Mouse (Mus musculus): ENCODE data around the gene Dmbx1. TPM values are rescaled to one million over a fixed set of nuclear protein-coding genes. Genes with fewer than 3 reads are reported as not detected.

The Dmbx1 gene
- total and polyA plus RNA-seq, 3 experiments, result not detected

DNA sequence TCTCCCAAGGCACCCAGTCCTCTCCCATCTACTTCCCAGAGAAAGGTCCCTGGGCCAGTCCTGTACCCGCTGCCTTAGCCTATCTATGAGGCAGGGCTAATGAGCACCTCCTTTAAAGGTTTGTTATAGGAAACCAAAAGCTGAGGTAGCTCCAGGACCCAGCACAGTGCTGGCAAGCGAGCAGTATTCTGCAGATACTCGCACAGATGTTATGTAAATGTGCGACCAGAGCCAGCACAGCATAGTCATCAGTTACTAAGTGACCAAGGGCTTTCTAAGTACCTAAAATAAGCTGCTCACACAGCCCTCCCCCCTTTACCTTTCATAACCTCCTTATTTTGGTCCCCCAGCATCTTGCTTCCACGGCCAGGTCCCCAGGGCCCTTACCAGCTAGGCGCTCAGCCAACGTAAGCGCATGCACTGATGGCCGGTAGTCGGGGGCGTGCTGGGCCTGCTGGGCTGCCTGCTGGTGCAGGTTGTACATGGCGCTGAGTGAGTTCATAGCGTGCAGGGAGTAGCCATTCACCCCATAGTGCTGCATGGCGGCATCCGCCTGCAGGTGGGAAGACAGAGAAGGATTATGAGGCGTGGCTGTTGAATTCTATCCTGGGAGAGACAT is 16.4 kb downstream of the Dmbx1 start:
- no peak overlapping the region for H3K9ac ChIP-seq (ENCODE audit: low read depth, low read length)
- no peaks in the 10 kb centered on the region for H3K79me2 ChIP-seq (replicated peaks; ENCODE audit: control insufficient read depth, insufficient read depth, low read length)
- H3K36me3 ChIP-seq (ENCODE audit: control insufficient read depth, insufficient read depth, low read length), result no peaks in the 10 kb centered on the region
- intact Hi-C loops (cut with DNase I), result no loop called here
- TF ChIP-seq CTCF (IDR thresholded peaks at IDR 0.05), result no peak
- no peak for TF ChIP-seq POLR2A (IDR thresholded peaks at IDR 0.05; ENCODE audit: insufficient read depth, low read depth, low read length)
- TF ChIP-seq EP300 (IDR thresholded peaks at IDR 0.05; ENCODE audit: insufficient read depth, low read depth, low read length), result no peak
- WGBS, result 56% methylated on average over 16 of the region's 16 CpGs
- DNase-seq, result no peak
- no peaks in the 10 kb centered on the region for H3K4me1 ChIP-seq (ENCODE audit: control insufficient read depth, insufficient read depth, low read length)
- no peak overlapping the region for H3K27ac ChIP-seq
- H3K27me3 ChIP-seq (ENCODE audit: control insufficient read depth, insufficient read depth, low read length), result peaks cover 3% of the 10 kb centered on the region; the same call in 1 of the 2 replicates
- H3K4me3 ChIP-seq, result no peak overlapping the region

DNA sequence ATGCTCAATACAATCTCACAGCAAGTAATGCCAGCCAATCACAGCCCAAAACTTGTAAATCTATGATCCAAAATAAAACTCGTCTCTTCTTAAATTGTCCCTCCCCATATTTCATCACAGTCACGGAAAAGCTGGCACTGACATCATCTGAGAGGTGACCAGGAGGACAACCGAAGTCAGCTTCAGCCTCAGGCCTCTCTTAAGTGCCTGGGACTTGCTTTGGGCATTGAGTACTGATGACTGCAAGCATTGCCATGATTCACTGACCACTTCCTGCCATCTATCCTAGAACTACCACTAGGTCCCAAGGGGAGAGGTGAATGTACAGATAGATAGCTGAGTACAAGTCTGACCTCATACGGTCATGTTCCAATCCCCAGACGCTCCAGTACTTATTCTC is 17.0 kb downstream of the Dmbx1 start:
- H3K4me1 ChIP-seq (ENCODE audit: control insufficient read depth, insufficient read depth, low read length), result no peaks in the 10 kb centered on the region
- H3K79me2 ChIP-seq (replicated peaks; ENCODE audit: control insufficient read depth, insufficient read depth, low read length), result no peaks in the 10 kb centered on the region
- intact Hi-C loops (cut with DNase I), result no loop called here
- H3K27me3 ChIP-seq (ENCODE audit: control insufficient read depth, insufficient read depth, low read length), result peaks cover 5% of the 10 kb centered on the region
- DNase-seq, result no peak
- no peak overlapping the region for H3K4me3 ChIP-seq
- TF ChIP-seq CTCF (IDR thresholded peaks at IDR 0.05) (no peak), POLR2A (IDR thresholded peaks at IDR 0.05; ENCODE audit: insufficient read depth, low read depth, low read length) (no peak), EP300 (IDR thresholded peaks at IDR 0.05; ENCODE audit: insufficient read depth, low read depth, low read length) (no peak)
- no peak overlapping the region for H3K9ac ChIP-seq (ENCODE audit: low read depth, low read length)
- WGBS, result 68% methylated on average over 5 of the region's 5 CpGs
- no peaks in the 10 kb centered on the region for H3K36me3 ChIP-seq (ENCODE audit: control insufficient read depth, insufficient read depth, low read length)
- H3K27ac ChIP-seq, result no peak overlapping the region

DNA sequence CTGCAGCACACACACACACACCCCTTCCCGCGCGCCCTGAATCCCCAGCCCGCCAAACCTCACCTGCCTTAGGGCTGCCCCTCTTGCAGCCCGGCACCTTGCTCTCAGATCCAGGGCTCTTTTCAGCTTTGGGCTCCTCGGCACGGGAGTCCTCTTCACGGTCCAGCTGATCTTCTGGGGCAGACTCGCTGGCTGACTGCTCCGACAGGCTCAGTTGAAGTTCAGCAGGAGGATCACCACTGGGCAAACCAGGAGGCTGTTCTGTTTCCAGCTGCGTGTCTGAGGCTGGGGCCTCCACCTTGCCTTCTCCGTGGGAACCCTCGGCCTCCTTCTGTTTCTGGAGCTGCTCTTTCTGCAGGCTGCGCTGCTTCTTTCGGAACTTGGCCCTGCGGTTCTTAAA is 19.8 kb downstream of the Dmbx1 start:
- TF ChIP-seq CTCF (IDR thresholded peaks at IDR 0.05), result no peak
- no peak for TF ChIP-seq POLR2A (IDR thresholded peaks at IDR 0.05; ENCODE audit: insufficient read depth, low read depth, low read length)
- TF ChIP-seq EP300 (IDR thresholded peaks at IDR 0.05; ENCODE audit: insufficient read depth, low read depth, low read length), result no peak
- intact Hi-C loops (cut with DNase I), result no loop called here
- H3K27ac ChIP-seq, result no peak overlapping the region
- peaks cover 5% of the 10 kb centered on the region for H3K27me3 ChIP-seq (ENCODE audit: control insufficient read depth, insufficient read depth, low read length)
- no peaks in the 10 kb centered on the region for H3K36me3 ChIP-seq (ENCODE audit: control insufficient read depth, insufficient read depth, low read length)
- H3K79me2 ChIP-seq (replicated peaks; ENCODE audit: control insufficient read depth, insufficient read depth, low read length), result no peaks in the 10 kb centered on the region
- no peaks in the 10 kb centered on the region for H3K4me1 ChIP-seq (ENCODE audit: control insufficient read depth, insufficient read depth, low read length)
- no peak for DNase-seq
- no peak overlapping the region for H3K9ac ChIP-seq (ENCODE audit: low read depth, low read length)
- WGBS, result 76% methylated on average over 16 of the region's 16 CpGs
- no peak overlapping the region for H3K4me3 ChIP-seq

DNA sequence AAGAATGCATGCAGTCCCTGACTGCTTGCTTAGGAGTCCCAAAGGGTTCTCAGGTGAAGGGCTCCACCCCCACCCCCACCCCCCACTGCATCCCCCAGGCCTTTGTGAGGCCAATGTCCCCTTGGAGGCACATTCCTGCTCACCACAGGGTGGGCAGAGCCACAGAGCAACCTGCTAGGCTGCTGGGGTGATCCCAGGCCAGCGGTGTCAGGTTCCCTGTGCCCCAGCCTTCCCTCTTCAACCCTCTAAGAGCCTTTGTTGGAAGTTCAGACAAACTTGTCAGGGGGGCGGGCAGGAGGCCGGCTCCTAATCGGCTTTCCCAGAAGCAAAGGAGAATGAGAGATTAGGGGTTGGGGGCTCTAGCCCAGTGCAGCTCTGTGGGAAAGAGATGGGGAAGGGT is 28.1 kb downstream of the Dmbx1 start:
- no peaks in the 10 kb centered on the region for H3K27me3 ChIP-seq (ENCODE audit: control insufficient read depth, insufficient read depth, low read length)
- H3K27ac ChIP-seq, result no peak overlapping the region
- no peak for TF ChIP-seq EP300 (IDR thresholded peaks at IDR 0.05; ENCODE audit: insufficient read depth, low read depth, low read length)
- no peak for TF ChIP-seq CTCF (IDR thresholded peaks at IDR 0.05)
- TF ChIP-seq POLR2A (IDR thresholded peaks at IDR 0.05; ENCODE audit: insufficient read depth, low read depth, low read length), result no peak
- no peaks in the 10 kb centered on the region for H3K79me2 ChIP-seq (replicated peaks; ENCODE audit: control insufficient read depth, insufficient read depth, low read length)
- no peaks in the 10 kb centered on the region for H3K36me3 ChIP-seq (ENCODE audit: control insufficient read depth, insufficient read depth, low read length)
- 37% methylated on average over 4 of the region's 4 CpGs for WGBS
- intact Hi-C loops (cut with DNase I), result no loop called here
- DNase-seq, result no peak
- no peak overlapping the region for H3K9ac ChIP-seq (ENCODE audit: low read depth, low read length)
- H3K4me3 ChIP-seq, result no peak overlapping the region
- H3K4me1 ChIP-seq (ENCODE audit: control insufficient read depth, insufficient read depth, low read length), result peaks cover 3% of the 10 kb centered on the region; the same call in 1 of the 2 replicates

DNA sequence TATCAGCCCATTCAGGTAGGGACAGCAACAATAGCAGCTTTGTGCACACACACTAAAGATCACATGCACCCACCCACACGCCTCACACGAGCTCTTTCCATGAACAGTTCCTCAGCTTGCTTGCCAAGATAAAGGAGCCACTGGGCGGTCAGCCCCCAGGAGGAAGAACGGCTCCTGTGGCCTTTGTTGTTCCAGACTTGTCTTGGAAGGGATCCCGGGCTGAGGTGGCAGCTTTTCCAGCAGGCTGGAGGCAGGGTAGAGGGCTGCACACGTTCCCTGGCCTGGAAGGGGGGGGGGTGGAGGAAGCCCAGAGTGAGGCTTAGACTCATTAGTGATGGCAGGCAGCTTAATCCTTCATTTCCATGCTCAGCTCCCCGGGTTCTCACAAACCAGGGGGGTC is 31.1 kb downstream of the Dmbx1 start:
- Histone ChIP-seq H3K27ac (no peak overlapping the region), H3K4me3 (no peak overlapping the region), H3K4me1 (ENCODE audit: control insufficient read depth, insufficient read depth, low read length) (peaks cover 3% of the 10 kb centered on the region; the same call in 1 of the 2 replicates), H3K27me3 (ENCODE audit: control insufficient read depth, insufficient read depth, low read length) (no peaks in the 10 kb centered on the region), H3K79me2 (replicated peaks; ENCODE audit: control insufficient read depth, insufficient read depth, low read length) (no peaks in the 10 kb centered on the region), H3K36me3 (ENCODE audit: control insufficient read depth, insufficient read depth, low read length) (no peaks in the 10 kb centered on the region), H3K9ac (ENCODE audit: low read depth, low read length) (no peak overlapping the region)
- no peak for TF ChIP-seq CTCF (IDR thresholded peaks at IDR 0.05)
- TF ChIP-seq POLR2A (IDR thresholded peaks at IDR 0.05; ENCODE audit: insufficient read depth, low read depth, low read length), result no peak
- no peak for TF ChIP-seq EP300 (IDR thresholded peaks at IDR 0.05; ENCODE audit: insufficient read depth, low read depth, low read length)
- DNase-seq, result peak; percentile 29 to 61
- WGBS, result 8% methylated on average over 7 of the region's 7 CpGs
- intact Hi-C loops (cut with DNase I), result no loop called here

- Histone ChIP-seq H3K27me3 (ENCODE audit: control insufficient read depth, insufficient read depth, low read length) (no peaks in the 10 kb centered on the region), H3K4me3 (no peak overlapping the region), H3K4me1 (ENCODE audit: control insufficient read depth, insufficient read depth, low read length) (peaks cover 3% of the 10 kb centered on the region; the same call in 1 of the 2 replicates), H3K36me3 (ENCODE audit: control insufficient read depth, insufficient read depth, low read length) (no peaks in the 10 kb centered on the region), H3K27ac (no peak overlapping the region), H3K79me2 (replicated peaks; ENCODE audit: control insufficient read depth, insufficient read depth, low read length) (no peaks in the 10 kb centered on the region), H3K9ac (ENCODE audit: low read depth, low read length) (no peak overlapping the region)
- intact Hi-C loops (cut with DNase I), result no loop called here
- TF ChIP-seq EP300 (IDR thresholded peaks at IDR 0.05; ENCODE audit: insufficient read depth, low read depth, low read length) (no peak), POLR2A (IDR thresholded peaks at IDR 0.05; ENCODE audit: insufficient read depth, low read depth, low read length) (no peak), CTCF (IDR thresholded peaks at IDR 0.05) (no peak)
- DNase-seq, result peak in 1 of 2 experiments; percentile 8
- WGBS, result 29% methylated on average over 1 of the region's 1 CpGs
Observed at GRCm38 (mm10) chr4:115907994-115908393, 31.7 kb downstream of the Dmbx1 start.

All from heart, adult 2 months (tissue).